Mouse (Mus musculus) gastrocnemius, postnatal 25 days (tissue): ENCODE measurements around the gene Pde6h. TPM values are rescaled to one million over a fixed set of nuclear protein-coding genes. Genes with fewer than 3 reads are reported as not detected.
"Not testable (repeated sequence)": the region's sequence is repeated elsewhere in the genome, so short reads cannot be mapped to it uniquely, and the experiment has no call there.

Experiments used
- DNase-seq: peaks from one replicate; pipeline ENCODE4 v3.0.0; 2022
- long read RNA-seq, 2 experiments: library from polyadenylated mRNA; stranded (forward); transcript quantifications; one replicate each; pipeline ENCODE4 v2.0.0; 2021
- total RNA-seq, 2 experiments: library from RNA; stranded (reverse); gene quantifications; 1 replicate in 1 of 2; 2 replicates in 1 of 2; pipeline ENCODE4 v1.2.3; 2021

The Pde6h gene
- not detected for total RNA-seq
- long read RNA-seq, experiment 1 = 0 reads
- long read RNA-seq, experiment 2 = 0 reads

- no peak for DNase-seq
Observed at GRCm38 (mm10) chr6:136923532-136923931, at the start of gene Pde6h. Gene Pde6h, plus strand, starts transcription at chr6:136923832.

GRCm38 (mm10) chr6:136874599-136874998 lies 49.0 kb upstream of the Pde6h start:
- DNase-seq = no peak

- peak; percentile 60 for DNase-seq
Observed at GRCm38 (mm10) chr6:136875670-136876069, 48.0 kb upstream of the Pde6h start, which contains the start of gene Mgp. Gene Mgp, minus strand, starts transcription at chr6:136875823.

GRCm38 (mm10) chr6:136881678-136882077 lies 42.0 kb upstream of the Pde6h start:
- DNase-seq = no peak

- peak; percentile 53 for DNase-seq
Observed at GRCm38 (mm10) chr6:136883431-136883915, 40.2 kb upstream of the Pde6h start.

- no peak for DNase-seq
Observed at GRCm38 (mm10) chr6:136883961-136884360, 39.7 kb upstream of the Pde6h start.

- not testable (repeated sequence) for DNase-seq
Observed at GRCm38 (mm10) chr6:136884766-136885165, 38.9 kb upstream of the Pde6h start.

GRCm38 (mm10) chr6:136887854-136888253 lies 35.8 kb upstream of the Pde6h start:
- DNase-seq = peak; percentile 78

- no peak for DNase-seq
Observed at GRCm38 (mm10) chr6:136889067-136889466, 34.6 kb upstream of the Pde6h start.

- no peak for DNase-seq
Observed at GRCm38 (mm10) chr6:136889554-136889953, 34.1 kb upstream of the Pde6h start.

- DNase-seq = no peak
Observed at GRCm38 (mm10) chr6:136892002-136892401, 31.6 kb upstream of the Pde6h start.

GRCm38 (mm10) chr6:136894532-136895339 lies 28.9 kb upstream of the Pde6h start:
- peak; percentile 55 for DNase-seq

GRCm38 (mm10) chr6:136897789-136898188 lies 25.8 kb upstream of the Pde6h start:
- DNase-seq = peak; percentile 52

GRCm38 (mm10) chr6:136898222-136898621 lies 25.4 kb upstream of the Pde6h start:
- DNase-seq = no peak

- no peak for DNase-seq
Observed at GRCm38 (mm10) chr6:136898954-136899353, 24.7 kb upstream of the Pde6h start.

GRCm38 (mm10) chr6:136900369-136901009 lies 23.1 kb upstream of the Pde6h start:
- no peak for DNase-seq

GRCm38 (mm10) chr6:136901010-136901409 lies 22.6 kb upstream of the Pde6h start:
- DNase-seq = no peak

- DNase-seq = no peak
Observed at GRCm38 (mm10) chr6:136902527-136902926, 21.1 kb upstream of the Pde6h start.

- no peak for DNase-seq
Observed at GRCm38 (mm10) chr6:136903885-136904470, 19.7 kb upstream of the Pde6h start.

- peak; percentile 29 for DNase-seq
Observed at GRCm38 (mm10) chr6:136906283-136906936, 17.2 kb upstream of the Pde6h start.

GRCm38 (mm10) chr6:136906937-136907293 lies 16.7 kb upstream of the Pde6h start:
- peak; percentile 64 for DNase-seq

- no peak for DNase-seq
Observed at GRCm38 (mm10) chr6:136910247-136910890, 13.3 kb upstream of the Pde6h start.
